Mouse (Mus musculus) small intestine, adult 2 months (tissue): ENCODE results near the gene Gper1. TPM values are rescaled to one million over a fixed set of nuclear protein-coding genes. Genes with fewer than 3 reads are reported as not detected.

ENCODE experiments used
- H3K27ac ChIP-seq: fragments of 200-500 bp; 2 replicates; pipeline ENCODE4 v1.5.1; 2012; ENCODE audit warnings: low read depth, low read length, control low read depth, inconsistent platforms; ENCODE audit not compliant: insufficient read depth
- H3K27me3 ChIP-seq: fragments of 200-500 bp; 2 replicates; pipeline ENCODE4 v1.6.1; 2012; ENCODE audit warnings: mild to moderate bottlenecking, moderate library complexity, low read length, inconsistent platforms; ENCODE audit not compliant: control insufficient read depth, insufficient read depth
- H3K36me3 ChIP-seq: fragments of 200-500 bp; 2 replicates; pipeline ENCODE4 v1.6.1; 2012; ENCODE audit warnings: mild to moderate bottlenecking, low read length, control low read depth, inconsistent platforms; ENCODE audit not compliant: control insufficient read depth, insufficient read depth
- H3K4me1 ChIP-seq: fragments of 200-500 bp; 2 replicates; pipeline ENCODE4 v1.6.1; 2012; ENCODE audit warnings: low read length, inconsistent platforms, mixed read lengths; ENCODE audit not compliant: control insufficient read depth, insufficient read depth, insufficient read length
- H3K4me3 ChIP-seq: fragments of 200-500 bp; 2 replicates; pipeline ENCODE4 v1.5.1; 2012; ENCODE audit warnings: low read depth, mild to moderate bottlenecking, control low read depth, inconsistent platforms, low read length, moderate library complexity
- CTCF ChIP-seq: fragments of 200-500 bp; IDR thresholded peaks from 2 replicates; pipeline ENCODE4 v1.5.1; 2012; ENCODE audit warnings: low read depth, mild to moderate bottlenecking, control low read depth, inconsistent platforms, low read length, moderate library complexity, mixed read lengths; ENCODE audit not compliant: insufficient replicate concordance, insufficient read length; ENCODE audit errors: extremely low read depth
- POLR2A ChIP-seq: fragments of 200-500 bp; IDR thresholded peaks from 2 replicates; pipeline ENCODE4 v1.6.1; 2012; ENCODE audit warnings: low read depth, mild to moderate bottlenecking, control low read depth, inconsistent platforms, low read length, moderate library complexity
- WGBS: fragments of 180-500 bp; shearing (Covaris S2); methylation state at CpG from one replicate; pipeline ENCODE4 v1.1.7; 2018; 5-methylcytosine and 5-hydroxymethylcytosine counted together
- polyA plus RNA-seq: library from polyadenylated mRNA; depleted of rRNA; stranded (reverse); fragments of >200 nt; gene quantifications from 2 replicates; pipeline ENCODE4 v1.2.3, GENCODE M21; 2012

Gene Gper1
- polyA plus RNA-seq, 1 experiment: 1.8 TPM

GRCm38 (mm10) chr5:139391309-139391990 is 31.5 kb upstream of the Gper1 start:
- H3K27me3 ChIP-seq: no peaks in the 10 kb centered on the region
- TF ChIP-seq CTCF: no peak
- TF ChIP-seq POLR2A: no peak
- H3K27ac ChIP-seq: no peak overlapping the region
- 86% methylated on average over 11 of the region's 11 CpGs for WGBS
- peak overlapping the region; percentile 12; the same call in 1 of the 2 replicates for H3K4me3 ChIP-seq
- peaks cover 8% of the 10 kb centered on the region for H3K4me1 ChIP-seq
- no peaks in the 10 kb centered on the region for H3K36me3 ChIP-seq

DNA sequence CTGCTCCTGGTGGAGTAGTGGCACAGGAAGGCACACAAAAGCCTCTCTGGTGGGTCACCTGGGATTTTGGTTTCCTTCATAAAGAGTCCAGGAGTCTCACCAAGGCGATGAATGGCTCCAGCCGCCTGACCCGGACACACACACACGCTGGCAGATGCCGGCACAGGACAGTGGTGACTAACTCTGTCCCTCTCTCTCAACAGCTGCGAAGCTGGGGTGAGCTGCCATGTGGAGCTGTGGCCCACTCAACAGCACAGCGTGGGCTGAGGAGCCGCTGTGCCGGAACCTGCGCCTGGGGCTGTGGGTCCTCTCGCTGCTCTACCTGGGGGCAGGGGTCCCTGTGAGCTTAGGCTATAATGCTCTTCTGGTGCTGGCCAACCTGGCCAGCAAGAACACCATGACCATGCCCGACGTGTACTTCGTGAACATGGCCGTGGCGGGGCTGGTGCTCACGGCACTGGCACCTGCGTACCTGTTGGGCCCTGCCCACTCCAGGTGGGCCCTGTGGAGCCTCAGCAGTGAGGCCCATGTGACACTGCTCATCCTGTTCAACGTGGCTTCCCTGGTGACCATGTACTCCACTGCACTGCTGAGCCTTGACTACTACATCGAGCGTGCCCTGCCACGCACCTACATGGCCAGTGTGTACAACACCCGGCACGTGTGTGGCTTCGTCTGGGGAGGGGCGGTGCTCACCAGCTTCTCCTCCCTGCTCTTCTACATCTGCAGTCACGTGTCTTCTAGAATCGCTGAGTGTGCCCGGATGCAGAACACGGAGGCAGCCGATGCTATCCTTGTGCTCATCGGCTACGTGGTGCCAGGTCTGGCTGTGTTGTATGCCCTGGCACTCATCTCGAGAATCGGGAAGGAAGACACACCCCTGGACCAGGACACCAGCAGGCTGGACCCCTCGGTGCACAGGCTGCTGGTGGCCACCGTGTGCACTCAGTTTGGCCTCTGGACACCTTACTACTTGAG is 30.4 kb upstream of the Gper1 start:
- WGBS: 92% methylated on average over 37 of the region's 37 CpGs
- no peak overlapping the region for H3K27ac ChIP-seq
- no peaks in the 10 kb centered on the region for H3K27me3 ChIP-seq
- no peak overlapping the region for H3K4me3 ChIP-seq
- peaks cover 8% of the 10 kb centered on the region for H3K4me1 ChIP-seq
- TF ChIP-seq CTCF (no peak), POLR2A (no peak)
- no peaks in the 10 kb centered on the region for H3K36me3 ChIP-seq

- Histone ChIP-seq H3K4me1 (peaks cover 9% of the 10 kb centered on the region), H3K36me3 (no peaks in the 10 kb centered on the region), H3K27ac (no peak overlapping the region), H3K4me3 (no peak overlapping the region), H3K27me3 (no peaks in the 10 kb centered on the region)
- no peak for TF ChIP-seq POLR2A
- TF ChIP-seq CTCF: no peak
- WGBS: 94% methylated on average over 16 of the region's 16 CpGs
Observed at GRCm38 (mm10) chr5:139393197-139393588, 29.8 kb upstream of the Gper1 start.

- TF ChIP-seq CTCF (no peak), POLR2A (no peak)
- Histone ChIP-seq H3K4me3 (no peak overlapping the region), H3K27me3 (no peaks in the 10 kb centered on the region), H3K27ac (no peak overlapping the region), H3K36me3 (no peaks in the 10 kb centered on the region), H3K4me1 (peaks cover 12% of the 10 kb centered on the region)
- 91% methylated on average over 7 of the region's 7 CpGs for WGBS
Observed at GRCm38 (mm10) chr5:139394399-139394798, 28.6 kb upstream of the Gper1 start.

DNA sequence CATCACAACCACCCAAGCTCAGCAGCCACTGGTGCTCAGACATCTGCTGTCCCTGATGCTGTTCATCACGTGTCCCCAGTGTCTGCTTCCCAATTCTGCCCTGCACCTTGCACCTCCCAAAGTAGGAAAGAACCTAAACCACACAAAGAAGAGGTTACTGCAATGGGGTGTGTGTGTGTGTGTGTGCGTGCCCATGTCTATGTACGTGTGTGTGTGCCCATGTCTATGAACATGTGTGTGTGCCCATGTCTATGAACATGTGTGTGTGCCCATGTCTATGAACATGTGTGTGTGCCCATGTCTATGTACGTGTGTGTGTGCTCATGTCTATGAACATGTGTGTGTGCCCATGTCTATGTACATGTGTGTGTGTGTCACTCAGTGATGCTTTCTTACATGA is 27.4 kb upstream of the Gper1 start:
- 90% methylated on average over 4 of the region's 4 CpGs for WGBS
- no peak overlapping the region for H3K4me3 ChIP-seq
- no peaks in the 10 kb centered on the region for H3K36me3 ChIP-seq
- TF ChIP-seq CTCF (no peak), POLR2A (no peak)
- no peaks in the 10 kb centered on the region for H3K27me3 ChIP-seq
- H3K27ac ChIP-seq: no peak overlapping the region
- H3K4me1 ChIP-seq: peaks cover 6% of the 10 kb centered on the region; the same call in 1 of the 2 replicates

DNA sequence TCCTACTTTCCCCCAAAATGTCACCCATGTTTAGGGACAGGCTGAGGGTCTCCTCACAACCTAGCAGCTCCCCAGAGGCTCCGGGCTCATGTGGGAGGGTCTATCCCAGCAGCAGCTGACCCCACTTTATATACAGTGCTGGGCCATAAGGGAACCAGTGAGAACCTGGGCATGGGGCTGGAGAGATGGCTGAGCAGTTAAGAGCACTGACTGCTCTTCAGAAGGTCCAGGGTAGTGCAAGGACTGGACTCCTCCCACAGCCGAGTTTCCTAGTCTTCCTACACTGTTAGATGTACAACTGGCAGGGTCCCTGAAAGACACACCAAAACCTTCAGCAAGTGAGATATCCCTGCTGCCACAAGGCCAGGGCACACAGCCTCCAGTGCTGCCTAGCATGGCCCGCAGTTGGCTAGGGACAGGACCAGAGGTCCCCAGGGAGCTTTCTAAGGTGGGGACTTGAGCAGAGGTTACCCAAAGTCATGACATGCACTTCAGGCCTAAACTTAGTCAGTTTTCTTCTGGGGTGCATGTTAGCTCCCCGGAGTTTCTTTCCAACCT is 25.5 kb upstream of the Gper1 start:
- no peaks in the 10 kb centered on the region for H3K36me3 ChIP-seq
- WGBS: 88% methylated on average over 4 of the region's 4 CpGs
- H3K27me3 ChIP-seq: no peaks in the 10 kb centered on the region
- H3K27ac ChIP-seq: no peak overlapping the region
- TF ChIP-seq CTCF (no peak), POLR2A (no peak)
- peaks cover 6% of the 10 kb centered on the region; the same call in 1 of the 2 replicates for H3K4me1 ChIP-seq
- H3K4me3 ChIP-seq: no peak overlapping the region
